Mouse (Mus musculus): Measurements from ENCODE around the gene Hsh2d.

Hsh2d gene

GRCm38 (mm10) chr8:72169681-72170249 is 19.7 kb upstream of the Hsh2d start:
- Histone ChIP-seq H3K9me3 (ENCODE audit: low read length) (no peaks in the 10 kb centered on the region), H3K27me3 (ENCODE audit: insufficient read depth, low read length) (no peaks in the 10 kb centered on the region), H3K4me1 (replicated peaks; ENCODE audit: low read depth, low read length) (peaks cover 20% of the 10 kb centered on the region), H3K36me3 (ENCODE audit: insufficient read depth, low read length) (peaks cover 86% of the 10 kb centered on the region), H3K4me3 (replicated peaks; ENCODE audit: low read length) (no peak overlapping the region)
- TF ChIP-seq NANOG (IDR thresholded peaks at IDR 0.05; ENCODE audit: borderline replicate concordance, low read length) (no peak), CTCF (conservative IDR thresholded peaks at IDR 0.05; ENCODE audit: low read length) (no peak), POU5F1 (IDR thresholded peaks at IDR 0.05; ENCODE audit: borderline replicate concordance, low read length) (no peak)

- Histone ChIP-seq H3K4me3 (replicated peaks; ENCODE audit: low read length) (no peak overlapping the region), H3K27me3 (ENCODE audit: insufficient read depth, low read length) (no peaks in the 10 kb centered on the region), H3K36me3 (ENCODE audit: insufficient read depth, low read length) (peaks cover 96% of the 10 kb centered on the region), H3K9me3 (ENCODE audit: low read length) (no peaks in the 10 kb centered on the region), H3K4me1 (replicated peaks; ENCODE audit: low read depth, low read length) (peaks cover 10% of the 10 kb centered on the region)
- peak; percentile 56 for TF ChIP-seq CTCF (conservative IDR thresholded peaks at IDR 0.05; ENCODE audit: low read length)
- no peak for TF ChIP-seq POU5F1 (IDR thresholded peaks at IDR 0.05; ENCODE audit: borderline replicate concordance, low read length)
Measured at GRCm38 (mm10) chr8:72177346-72177925, 12.0 kb upstream of the Hsh2d start.

GRCm38 (mm10) chr8:72183554-72184202 is 5.8 kb upstream of the Hsh2d start:
- TF ChIP-seq POU5F1 (IDR thresholded peaks at IDR 0.05; ENCODE audit: borderline replicate concordance, low read length) (no peak), NANOG (IDR thresholded peaks at IDR 0.05; ENCODE audit: borderline replicate concordance, low read length) (no peak), CTCF (conservative IDR thresholded peaks at IDR 0.05; ENCODE audit: low read length) (no peak)
- Histone ChIP-seq H3K9me3 (ENCODE audit: low read length) (no peaks in the 10 kb centered on the region), H3K27me3 (ENCODE audit: insufficient read depth, low read length) (no peaks in the 10 kb centered on the region), H3K36me3 (ENCODE audit: insufficient read depth, low read length) (peaks cover 38% of the 10 kb centered on the region), H3K4me3 (replicated peaks; ENCODE audit: low read length) (no peak overlapping the region), H3K4me1 (replicated peaks; ENCODE audit: low read depth, low read length) (no peaks in the 10 kb centered on the region)

GRCm38 (mm10) chr8:72187793-72188331 is 1.6 kb upstream of the Hsh2d start:
- TF ChIP-seq POU5F1 (IDR thresholded peaks at IDR 0.05; ENCODE audit: borderline replicate concordance, low read length) (no peak), NANOG (IDR thresholded peaks at IDR 0.05; ENCODE audit: borderline replicate concordance, low read length) (no peak), CTCF (conservative IDR thresholded peaks at IDR 0.05; ENCODE audit: low read length) (no peak)
- Histone ChIP-seq H3K4me1 (replicated peaks; ENCODE audit: low read depth, low read length) (peaks cover 8% of the 10 kb centered on the region), H3K36me3 (ENCODE audit: insufficient read depth, low read length) (no peaks in the 10 kb centered on the region), H3K4me3 (replicated peaks; ENCODE audit: low read length) (no peak overlapping the region), H3K27me3 (ENCODE audit: insufficient read depth, low read length) (no peaks in the 10 kb centered on the region), H3K9me3 (ENCODE audit: low read length) (no peaks in the 10 kb centered on the region)

GRCm38 (mm10) chr8:72190215-72190539 is 739 bp downstream of the Hsh2d start:
- TF ChIP-seq POU5F1 (IDR thresholded peaks at IDR 0.05; ENCODE audit: borderline replicate concordance, low read length) = no peak
- TF ChIP-seq CTCF (conservative IDR thresholded peaks at IDR 0.05; ENCODE audit: low read length) = no peak
- TF ChIP-seq NANOG (IDR thresholded peaks at IDR 0.05; ENCODE audit: borderline replicate concordance, low read length) = no peak

GRCm38 (mm10) chr8:72192065-72192464 is 2.6 kb downstream of the Hsh2d start:
- Histone ChIP-seq H3K4me3 (replicated peaks; ENCODE audit: low read length) (no peak overlapping the region), H3K27me3 (ENCODE audit: insufficient read depth, low read length) (no peaks in the 10 kb centered on the region), H3K4me1 (replicated peaks; ENCODE audit: low read depth, low read length) (peaks cover 23% of the 10 kb centered on the region), H3K36me3 (ENCODE audit: insufficient read depth, low read length) (no peaks in the 10 kb centered on the region), H3K9me3 (ENCODE audit: low read length) (no peaks in the 10 kb centered on the region)
- no peak for TF ChIP-seq CTCF (conservative IDR thresholded peaks at IDR 0.05; ENCODE audit: low read length)
- no peak for TF ChIP-seq NANOG (IDR thresholded peaks at IDR 0.05; ENCODE audit: borderline replicate concordance, low read length)
- no peak for TF ChIP-seq POU5F1 (IDR thresholded peaks at IDR 0.05; ENCODE audit: borderline replicate concordance, low read length)

More at GRCm38 (mm10) chr8:72190215-72190539, 739 bp downstream of the Hsh2d start:
- no peaks in the 10 kb centered on the region for H3K9me3 ChIP-seq (ENCODE audit: low read length)
- H3K4me1 ChIP-seq (replicated peaks; ENCODE audit: low read depth, low read length) = peaks cover 23% of the 10 kb centered on the region
- H3K36me3 ChIP-seq (ENCODE audit: insufficient read depth, low read length) = no peaks in the 10 kb centered on the region
- H3K27me3 ChIP-seq (ENCODE audit: insufficient read depth, low read length) = no peaks in the 10 kb centered on the region
- H3K4me3 ChIP-seq (replicated peaks; ENCODE audit: low read length) = no peak overlapping the region

- H3K9me3 ChIP-seq (ENCODE audit: low read length) = no peaks in the 10 kb centered on the region
- H3K27me3 ChIP-seq (ENCODE audit: insufficient read depth, low read length) = peaks cover 7% of the 10 kb centered on the region; the same call in 1 of the 2 replicates
- peaks cover 26% of the 10 kb centered on the region for H3K4me1 ChIP-seq (replicated peaks; ENCODE audit: low read depth, low read length)
- no peaks in the 10 kb centered on the region for H3K36me3 ChIP-seq (ENCODE audit: insufficient read depth, low read length)
- H3K4me3 ChIP-seq (replicated peaks; ENCODE audit: low read length) = peak overlapping the region; percentile 48; the same call in 1 of the 2 replicates
- TF ChIP-seq NANOG (IDR thresholded peaks at IDR 0.05; ENCODE audit: borderline replicate concordance, low read length) (no peak), POU5F1 (IDR thresholded peaks at IDR 0.05; ENCODE audit: borderline replicate concordance, low read length) (no peak), CTCF (conservative IDR thresholded peaks at IDR 0.05; ENCODE audit: low read length) (no peak)
Measured at GRCm38 (mm10) chr8:72197997-72198396, 8.6 kb downstream of the Hsh2d start.

GRCm38 (mm10) chr8:72208582-72208981 is 19.1 kb downstream of the Hsh2d start:
- Histone ChIP-seq H3K36me3 (ENCODE audit: insufficient read depth, low read length) (no peaks in the 10 kb centered on the region), H3K27me3 (ENCODE audit: insufficient read depth, low read length) (no peaks in the 10 kb centered on the region; the same call in 1 of the 2 replicates), H3K4me3 (replicated peaks; ENCODE audit: low read length) (no peak overlapping the region), H3K9me3 (ENCODE audit: low read length) (no peaks in the 10 kb centered on the region), H3K4me1 (replicated peaks; ENCODE audit: low read depth, low read length) (no peaks in the 10 kb centered on the region; the same call in 1 of the 2 replicates)
- TF ChIP-seq POU5F1 (IDR thresholded peaks at IDR 0.05; ENCODE audit: borderline replicate concordance, low read length) = no peak
- TF ChIP-seq NANOG (IDR thresholded peaks at IDR 0.05; ENCODE audit: borderline replicate concordance, low read length) = no peak
- TF ChIP-seq CTCF (conservative IDR thresholded peaks at IDR 0.05; ENCODE audit: low read length) = no peak

Data from E14TG2a.4 (cell line).